Mouse (Mus musculus): Measurements from ENCODE around the gene Fam81b.
"Not testable (repeated sequence)": the region's sequence is repeated elsewhere in the genome, so short reads cannot be mapped to it uniquely, and the experiment has no call there.

Gene Fam81b

GRCm38 (mm10) chr13:76304637-76305122 lies at the start of gene Fam81b:
TSS of gene Fam81b (minus strand) at chr13:76305072.
- no peak for DNase-seq (ENCODE audit: low spot score in 2 of 2)

GRCm38 (mm10) chr13:76345941-76346340 lies 41.1 kb upstream of the Fam81b start:
- not testable (repeated sequence) for DNase-seq (ENCODE audit: low spot score in 2 of 2)

GRCm38 (mm10) chr13:76318635-76319034 lies 13.8 kb upstream of the Fam81b start:
- no peak for DNase-seq (ENCODE audit: low spot score in 2 of 2)

GRCm38 (mm10) chr13:76311580-76311979 lies 6.7 kb upstream of the Fam81b start:
- DNase-seq (ENCODE audit: low spot score in 2 of 2): no peak

- DNase-seq (ENCODE audit: low spot score in 2 of 2): no peak
Measured at GRCm38 (mm10) chr13:76308811-76309210, 3.9 kb upstream of the Fam81b start.

GRCm38 (mm10) chr13:76305655-76306365 lies 938 bp upstream of the Fam81b start:
- no peak for DNase-seq (ENCODE audit: low spot score in 2 of 2)

GRCm38 (mm10) chr13:76305241-76305640 lies 369 bp upstream of the Fam81b start:
- DNase-seq (ENCODE audit: low spot score in 2 of 2): no peak

GRCm38 (mm10) chr13:76304201-76304600 lies 671 bp downstream of the Fam81b start:
- no peak for DNase-seq (ENCODE audit: low spot score in 2 of 2)

- no peak for DNase-seq (ENCODE audit: low spot score in 2 of 2)
Measured at GRCm38 (mm10) chr13:76303160-76303559, 1.7 kb downstream of the Fam81b start.

- no peak for DNase-seq (ENCODE audit: low spot score in 2 of 2)
Measured at GRCm38 (mm10) chr13:76302056-76302455, 2.8 kb downstream of the Fam81b start.

- no peak for DNase-seq (ENCODE audit: low spot score in 2 of 2)
Measured at GRCm38 (mm10) chr13:76292050-76292449, 12.8 kb downstream of the Fam81b start.

GRCm38 (mm10) chr13:76284597-76284996 lies 20.3 kb downstream of the Fam81b start:
- DNase-seq (ENCODE audit: low spot score in 2 of 2): no peak

- DNase-seq (ENCODE audit: low spot score in 2 of 2): no peak
Measured at GRCm38 (mm10) chr13:76264361-76265026, 40.4 kb downstream of the Fam81b start.

- DNase-seq (ENCODE audit: low spot score in 2 of 2): no peak
Measured at GRCm38 (mm10) chr13:76258766-76259165, 46.1 kb downstream of the Fam81b start.

GRCm38 (mm10) chr13:76256350-76256749 lies 48.5 kb downstream of the Fam81b start:
- no peak for DNase-seq (ENCODE audit: low spot score in 2 of 2)

GRCm38 (mm10) chr13:76250092-76250491 lies 54.8 kb downstream of the Fam81b start:
- DNase-seq (ENCODE audit: low spot score in 2 of 2): peak in 1 of 2 experiments; percentile 31

- no peak for DNase-seq (ENCODE audit: low spot score in 2 of 2)
Measured at GRCm38 (mm10) chr13:76249066-76249465, 55.8 kb downstream of the Fam81b start.

- DNase-seq (ENCODE audit: low spot score in 2 of 2): no peak
Measured at GRCm38 (mm10) chr13:76215397-76215796, 89.5 kb downstream of the Fam81b start.

GRCm38 (mm10) chr13:76214928-76215327 lies 89.9 kb downstream of the Fam81b start:
- DNase-seq (ENCODE audit: low spot score in 2 of 2): no peak

- DNase-seq (ENCODE audit: low spot score in 2 of 2): no peak
Measured at GRCm38 (mm10) chr13:76199943-76200342, 104.9 kb downstream of the Fam81b start.

GRCm38 (mm10) chr13:76197297-76197848 lies 107.5 kb downstream of the Fam81b start:
- DNase-seq (ENCODE audit: low spot score in 2 of 2): no peak

- no peak for DNase-seq (ENCODE audit: low spot score in 2 of 2)
Measured at GRCm38 (mm10) chr13:76195431-76196138, 109.3 kb downstream of the Fam81b start.

Measured in urinary bladder, adult 18-20 months (tissue).